Mouse (Mus musculus) erythroblast, embryonic 14.5 days (primary cell): ENCODE results near the gene Zbtb8os. TPM values are rescaled to one million over a fixed set of nuclear protein-coding genes. Genes with fewer than 3 reads are reported as not detected.

Experiments used
- H3K27me3 ChIP-seq: 2 replicates; pipeline ENCODE4 v1.6.1; 2012; ENCODE audit warnings: inconsistent platforms; ENCODE audit not compliant: control insufficient read depth
- H3K36me3 ChIP-seq: 2 replicates; pipeline ENCODE4 v1.6.1; 2012; ENCODE audit warnings: mild to moderate bottlenecking, inconsistent platforms; ENCODE audit not compliant: control insufficient read depth
- H3K4me1 ChIP-seq: 2 replicates; pipeline ENCODE4 v1.6.1; 2012; ENCODE audit warnings: inconsistent platforms; ENCODE audit not compliant: control insufficient read depth
- H3K4me3 ChIP-seq: replicated peaks from 2 replicates; pipeline ENCODE3; 2012; ENCODE audit warnings: moderate library complexity, mild to moderate bottlenecking, inconsistent platforms
- H3K9me3 ChIP-seq: 2 replicates; pipeline ENCODE4 v1.6.1; 2012; ENCODE audit warnings: low read length, inconsistent platforms, mixed read lengths; ENCODE audit not compliant: control insufficient read depth
- GATA1 ChIP-seq: IDR thresholded peaks from 2 replicates; pipeline ENCODE4 v1.6.1; 2012; ENCODE audit warnings: low read length, inconsistent platforms, mixed read lengths
- TAL1 ChIP-seq: IDR thresholded peaks from 3 replicates; pipeline ENCODE4 v1.6.1; 2012; ENCODE audit warnings: low read length, inconsistent platforms, mixed read lengths
- polyA plus RNA-seq: library from polyadenylated mRNA; stranded (reverse); fragments of >175 nt; gene quantifications from 2 replicates; pipeline ENCODE4 v1.2.3, GENCODE M21; 2012

The Zbtb8os gene
- polyA plus RNA-seq, 1 experiment: 0.10 TPM

- Histone ChIP-seq H3K27me3 (no peaks in the 10 kb centered on the region), H3K36me3 (peaks cover 99% of the 10 kb centered on the region), H3K4me1 (peaks cover 7% of the 10 kb centered on the region; the same call in 1 of the 2 replicates), H3K4me3 (no peak overlapping the region), H3K9me3 (no peaks in the 10 kb centered on the region)
- TF ChIP-seq GATA1 (no peak), TAL1 (no peak)
Measured at GRCm38 (mm10) chr4:129323491-129323890, 12.0 kb upstream of the Zbtb8os start.

GRCm38 (mm10) chr4:129324756-129325155, 10.7 kb upstream of the Zbtb8os start:
- TF ChIP-seq GATA1: no peak
- no peak for TF ChIP-seq TAL1
- H3K4me1 ChIP-seq: peaks cover 12% of the 10 kb centered on the region
- H3K36me3 ChIP-seq: peaks cover 100% of the 10 kb centered on the region
- H3K9me3 ChIP-seq: no peaks in the 10 kb centered on the region
- H3K27me3 ChIP-seq: no peaks in the 10 kb centered on the region
- no peak overlapping the region for H3K4me3 ChIP-seq

DNA sequence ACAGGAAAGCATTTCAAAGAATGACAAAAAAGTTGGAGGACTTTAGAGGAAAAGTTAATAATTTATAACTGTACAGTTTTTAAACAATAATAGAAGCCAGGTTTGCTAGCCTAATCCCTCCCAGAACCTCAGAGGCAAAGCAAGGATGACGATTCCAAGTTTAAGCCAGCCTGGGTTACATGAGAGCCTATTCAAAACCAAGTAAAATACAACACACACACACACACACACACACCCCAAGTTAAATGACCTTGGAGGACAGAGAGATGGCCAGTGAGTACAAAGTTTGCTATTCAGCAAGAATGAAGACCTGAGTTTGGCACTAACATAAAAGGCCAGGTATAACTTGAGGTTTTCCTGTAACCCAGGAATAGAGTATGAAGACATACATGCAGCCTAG, 9.3 kb upstream of the Zbtb8os start:
- Histone ChIP-seq H3K4me1 (peaks cover 19% of the 10 kb centered on the region), H3K36me3 (peaks cover 100% of the 10 kb centered on the region), H3K9me3 (no peaks in the 10 kb centered on the region), H3K4me3 (no peak overlapping the region), H3K27me3 (no peaks in the 10 kb centered on the region)
- TF ChIP-seq GATA1 (no peak), TAL1 (no peak)

GRCm38 (mm10) chr4:129332846-129333245, 2.6 kb upstream of the Zbtb8os start:
- H3K27me3 ChIP-seq: no peaks in the 10 kb centered on the region
- peak overlapping the region; percentile 98 for H3K4me3 ChIP-seq
- TF ChIP-seq GATA1 (no peak), TAL1 (no peak)
- H3K9me3 ChIP-seq: no peaks in the 10 kb centered on the region
- H3K36me3 ChIP-seq: peaks cover 69% of the 10 kb centered on the region
- H3K4me1 ChIP-seq: peaks cover 61% of the 10 kb centered on the region

- H3K4me3 ChIP-seq: peak overlapping the region; percentile 98
- H3K36me3 ChIP-seq: peaks cover 60% of the 10 kb centered on the region
- H3K4me1 ChIP-seq: peaks cover 76% of the 10 kb centered on the region
- TF ChIP-seq GATA1 (no peak), TAL1 (no peak)
- H3K9me3 ChIP-seq: no peaks in the 10 kb centered on the region
- H3K27me3 ChIP-seq: no peaks in the 10 kb centered on the region
Measured at GRCm38 (mm10) chr4:129334677-129335215, 749 bp upstream of the Zbtb8os start.

DNA sequence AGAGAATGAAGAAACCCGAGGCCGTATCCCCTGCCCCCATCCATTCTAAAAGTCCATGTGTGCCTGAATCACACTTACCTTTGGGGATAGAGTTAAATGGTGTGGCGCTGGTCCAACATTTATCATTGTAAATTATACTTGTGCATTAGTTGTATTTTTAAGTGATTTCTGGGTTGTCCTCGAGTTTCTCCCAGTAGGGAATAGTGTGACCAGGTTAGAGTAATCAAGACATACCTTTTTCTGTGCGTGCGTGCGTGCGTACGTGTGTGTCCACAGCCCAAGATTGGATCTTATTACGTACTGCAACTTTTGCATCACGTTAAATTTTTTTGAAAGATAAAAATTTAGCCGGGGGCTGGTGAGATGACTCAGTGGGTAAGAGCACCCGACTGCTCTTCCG, 796 bp downstream of the Zbtb8os start:
- Histone ChIP-seq H3K4me1 (peaks cover 82% of the 10 kb centered on the region), H3K4me3 (peak overlapping the region; percentile 98), H3K36me3 (peaks cover 56% of the 10 kb centered on the region), H3K27me3 (no peaks in the 10 kb centered on the region), H3K9me3 (no peaks in the 10 kb centered on the region)
- TF ChIP-seq GATA1 (no peak), TAL1 (no peak)

- H3K4me3 ChIP-seq: peak overlapping the region; percentile 38
- peaks cover 55% of the 10 kb centered on the region for H3K36me3 ChIP-seq
- H3K4me1 ChIP-seq: peaks cover 56% of the 10 kb centered on the region
- TF ChIP-seq TAL1 (peak; percentile 57), GATA1 (peak; percentile 68)
- no peaks in the 10 kb centered on the region for H3K27me3 ChIP-seq
- H3K9me3 ChIP-seq: peaks cover 4% of the 10 kb centered on the region
Measured at GRCm38 (mm10) chr4:129339743-129340142, 4.2 kb downstream of the Zbtb8os start.

DNA sequence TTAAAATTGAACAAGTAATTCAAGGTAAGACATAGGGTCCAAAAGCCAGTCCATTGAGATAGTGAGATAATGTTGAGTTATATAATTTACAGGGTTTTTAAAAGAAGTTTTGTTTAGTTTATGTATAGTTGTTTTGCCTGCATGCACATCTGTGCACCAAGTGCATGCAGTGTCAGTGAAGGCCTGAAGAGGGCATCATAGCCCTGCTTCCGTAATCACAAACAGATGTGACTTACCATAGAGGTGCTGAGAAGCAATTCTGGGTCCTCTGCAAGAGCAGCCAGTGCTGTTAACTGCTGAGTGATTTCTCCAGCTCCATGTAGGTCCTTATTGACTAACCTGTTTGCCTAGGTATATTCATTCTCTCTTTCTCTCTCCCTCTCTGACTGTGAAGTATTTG, 6.4 kb downstream of the Zbtb8os start:
- peaks cover 74% of the 10 kb centered on the region for H3K36me3 ChIP-seq
- peaks cover 44% of the 10 kb centered on the region for H3K4me1 ChIP-seq
- no peaks in the 10 kb centered on the region for H3K27me3 ChIP-seq
- TF ChIP-seq GATA1 (no peak), TAL1 (no peak)
- peaks cover 4% of the 10 kb centered on the region for H3K9me3 ChIP-seq
- no peak overlapping the region for H3K4me3 ChIP-seq

- H3K4me3 ChIP-seq: no peak overlapping the region
- H3K36me3 ChIP-seq: peaks cover 72% of the 10 kb centered on the region
- peaks cover 4% of the 10 kb centered on the region for H3K9me3 ChIP-seq
- no peaks in the 10 kb centered on the region for H3K27me3 ChIP-seq
- TF ChIP-seq TAL1 (no peak), GATA1 (no peak)
- H3K4me1 ChIP-seq: peaks cover 35% of the 10 kb centered on the region
Measured at GRCm38 (mm10) chr4:129342705-129343104, 7.2 kb downstream of the Zbtb8os start.
